Mouse (Mus musculus): ENCODE measurements around the gene Ctnna3.

GRCm38 (mm10) chr10:63869123-63869522, 439.2 kb downstream of the Ctnna3 start:
- TF ChIP-seq CTCF (IDR thresholded peaks at IDR 0.05; ENCODE audit: low read depth, low read length) = no peak
- TF ChIP-seq POLR2A (IDR thresholded peaks at IDR 0.05; ENCODE audit: extremely low read depth, insufficient read depth, low read length) = no peak
